Mouse (Mus musculus) thymus, postnatal 25 days (tissue): ENCODE results near the gene Heg1.
A peak's percentile ranks its signal among the peaks of the same experiment; 100 is the strongest.

ENCODE experiments used
- DNase-seq: peaks from one replicate; pipeline ENCODE4 v3.0.0; 2022

Gene Heg1

GRCm38 (mm10) chr16:33708585-33709397, 24.6 kb downstream of the Heg1 start:
- DNase-seq, result no peak

- DNase-seq, result peak; percentile 89
These were observed 30.1 kb downstream of the Heg1 start for GRCm38 (mm10) chr16:33714271-33714670.

DNA sequence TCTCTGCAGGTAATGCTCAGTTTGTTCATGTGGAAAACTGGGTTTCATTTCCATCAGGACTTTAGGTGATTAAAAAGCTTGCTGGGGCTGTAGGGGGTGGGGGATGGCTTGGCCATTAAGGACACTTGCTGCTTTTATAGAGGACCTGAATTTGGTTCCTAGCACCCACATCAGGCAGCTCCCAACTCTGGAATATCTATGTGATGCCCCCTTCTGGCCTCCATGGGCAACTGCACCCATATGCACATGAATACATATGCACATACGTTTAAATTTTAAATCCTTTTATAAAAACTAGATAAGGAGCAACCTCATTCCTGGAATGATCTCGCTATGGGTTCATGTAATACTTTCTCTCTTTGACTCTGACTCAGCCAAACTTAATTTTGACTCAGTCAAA, 39.1 kb downstream of the Heg1 start:
- no peak for DNase-seq

DNA sequence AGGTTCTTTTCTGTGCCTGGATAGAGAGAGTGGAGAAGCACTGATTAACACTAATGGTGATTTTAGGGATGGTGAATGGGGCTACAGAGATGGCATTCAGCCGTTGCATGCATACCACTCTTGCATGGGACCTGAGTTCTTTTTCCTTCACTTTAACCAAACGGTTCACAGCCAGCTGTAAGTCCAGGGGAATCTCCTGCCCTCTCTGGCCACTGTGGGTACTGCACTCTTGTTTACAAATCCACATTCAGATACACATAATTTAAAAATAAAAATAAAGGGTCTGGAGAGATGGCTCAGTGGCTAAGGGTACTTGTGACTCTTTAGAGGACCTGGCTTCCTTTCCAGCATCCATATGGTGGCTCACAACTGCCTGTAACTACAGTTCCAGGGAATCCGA, 39.8 kb downstream of the Heg1 start:
- DNase-seq, result no peak

GRCm38 (mm10) chr16:33726261-33726660, 42.1 kb downstream of the Heg1 start:
- no peak for DNase-seq

DNA sequence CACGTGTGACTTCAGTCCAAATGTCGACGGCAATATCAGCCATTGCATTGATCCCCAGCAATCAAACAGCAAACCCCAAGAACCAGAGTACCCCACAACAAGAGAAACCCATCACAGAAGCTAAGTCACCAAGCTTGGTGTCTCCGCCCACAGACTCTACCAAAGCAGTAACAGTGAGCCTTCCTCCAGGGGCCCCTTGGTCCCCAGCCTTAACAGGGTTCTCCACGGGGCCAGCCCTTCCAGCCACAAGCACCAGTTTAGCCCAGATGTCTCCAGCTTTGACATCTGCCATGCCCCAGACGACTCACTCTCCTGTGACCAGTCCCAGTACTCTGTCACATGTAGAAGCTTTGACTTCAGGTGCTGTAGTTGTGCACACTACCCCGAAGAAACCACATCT, 42.7 kb downstream of the Heg1 start:
- DNase-seq, result no peak

GRCm38 (mm10) chr16:33728427-33728826, 44.3 kb downstream of the Heg1 start:
- DNase-seq, result no peak

DNA sequence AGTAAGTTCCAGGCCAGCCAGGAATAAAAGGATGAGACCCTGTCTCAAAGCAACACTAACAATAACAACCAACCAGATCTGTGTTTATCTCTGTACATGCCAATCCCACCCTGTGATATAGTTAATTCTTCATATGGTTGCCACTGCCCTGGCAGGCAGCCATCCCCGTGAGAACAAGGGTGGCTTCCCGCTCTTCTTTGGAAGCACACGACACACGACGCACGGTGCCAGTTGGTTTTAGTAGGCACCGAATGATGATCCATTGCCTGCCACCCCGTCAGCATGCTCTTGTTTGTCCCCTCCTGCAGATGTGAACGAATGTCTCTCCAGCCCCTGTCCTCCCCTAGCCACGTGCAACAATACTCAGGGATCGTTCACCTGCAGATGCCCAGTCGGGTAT, 47.1 kb downstream of the Heg1 start:
- no peak for DNase-seq

- no peak for DNase-seq
These were observed 48.1 kb downstream of the Heg1 start for GRCm38 (mm10) chr16:33732237-33732749.

DNA sequence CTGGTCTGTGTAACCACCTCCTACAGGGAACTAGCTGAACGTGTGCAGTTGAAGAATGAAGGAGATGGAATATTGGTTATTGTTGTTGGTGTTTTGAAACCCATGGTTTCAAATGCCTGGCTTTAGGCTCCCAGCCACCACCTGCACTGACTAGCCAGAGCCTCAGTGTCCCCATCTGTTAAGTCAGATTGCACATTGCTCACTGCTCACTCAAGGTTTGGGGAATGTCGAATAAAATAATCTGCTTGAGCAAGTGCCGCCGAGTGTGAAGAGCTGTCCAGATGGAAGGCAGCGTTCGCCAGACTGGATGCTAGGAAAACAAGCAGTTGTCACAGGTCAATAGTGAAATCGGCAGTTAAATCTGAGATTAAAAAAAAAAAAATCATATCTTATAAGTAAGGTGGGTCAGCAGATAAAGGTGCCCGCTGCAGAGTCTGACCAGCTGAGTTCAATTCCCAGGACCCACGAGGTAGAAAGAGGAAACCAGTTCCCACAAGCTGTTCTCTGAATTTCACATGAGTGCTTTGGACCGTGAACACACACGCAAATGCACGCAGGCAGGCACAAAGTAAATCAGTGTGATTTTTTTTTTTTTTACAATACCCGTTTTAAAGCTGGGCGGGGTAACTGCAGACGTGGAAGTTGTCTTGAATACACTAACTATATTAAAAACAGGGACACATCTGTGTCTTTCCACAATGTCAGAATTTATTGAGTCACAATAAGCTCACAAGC, 48.8 kb downstream of the Heg1 start:
- DNase-seq, result no peak

- DNase-seq, result no peak
These were observed 49.7 kb downstream of the Heg1 start for GRCm38 (mm10) chr16:33733864-33734263.

DNA sequence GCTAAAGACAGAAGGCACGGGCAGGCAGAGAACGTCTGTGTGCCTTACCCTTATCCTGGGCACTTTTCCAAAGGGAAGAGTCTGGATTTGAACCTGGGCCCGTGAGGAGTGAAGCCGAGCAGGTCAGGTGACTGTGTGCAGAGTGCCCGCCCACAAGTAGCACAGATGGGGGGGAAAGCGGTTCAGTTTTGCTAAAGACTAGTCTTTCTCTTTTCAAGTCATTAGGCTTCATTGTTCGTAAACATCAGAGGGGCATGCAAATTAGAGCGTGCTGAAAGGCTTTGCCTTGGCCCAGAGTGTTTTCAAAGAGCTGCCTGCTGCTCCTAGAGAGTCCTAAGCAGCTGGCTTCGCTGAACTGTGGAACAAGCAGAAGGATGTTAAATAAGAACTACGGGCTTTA, 50.4 kb downstream of the Heg1 start:
- no peak for DNase-seq

DNA sequence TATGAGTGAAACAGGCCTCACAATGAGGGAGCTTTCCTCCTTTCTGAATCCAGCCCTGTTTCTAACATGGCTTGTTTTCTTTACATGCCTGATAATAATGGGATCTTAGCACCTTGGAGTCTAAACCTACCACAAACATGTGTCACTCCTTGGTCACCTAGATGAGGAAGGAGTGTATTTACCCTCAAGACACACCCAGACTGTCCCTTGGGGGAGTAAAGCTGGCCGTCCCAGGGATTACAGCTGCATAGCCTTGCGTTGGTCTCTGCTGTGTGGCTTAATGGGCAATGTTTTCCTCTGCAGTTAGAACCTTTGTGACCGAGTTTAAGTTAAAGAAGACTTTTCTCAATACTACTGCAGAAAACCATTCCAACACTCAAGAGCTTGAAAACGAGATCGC, 51.1 kb downstream of the Heg1 start:
- DNase-seq, result no peak

GRCm38 (mm10) chr16:33735791-33736190, 51.6 kb downstream of the Heg1 start:
- DNase-seq, result no peak

DNA sequence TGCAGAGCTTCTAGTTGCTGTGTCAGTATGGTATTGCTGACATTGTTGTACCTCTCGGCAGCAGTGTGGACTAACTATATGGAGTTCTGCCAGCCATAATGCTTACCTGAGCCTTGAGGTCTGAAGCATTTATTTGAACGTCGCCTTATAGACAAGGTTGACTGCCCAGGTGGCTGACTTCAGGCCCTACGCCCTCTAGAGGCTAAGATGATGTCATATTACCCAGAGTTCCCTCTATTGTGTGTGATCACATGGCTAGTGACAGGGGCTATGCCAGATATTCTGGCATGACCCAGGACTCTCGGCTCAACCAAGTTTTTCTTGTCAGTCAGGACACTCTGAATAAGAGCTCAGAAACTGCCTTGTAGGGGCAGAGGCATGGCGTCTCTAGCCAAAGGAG, 52.6 kb downstream of the Heg1 start:
- DNase-seq, result no peak

GRCm38 (mm10) chr16:33738949-33739719, 55.0 kb downstream of the Heg1 start:
- DNase-seq, result no peak

GRCm38 (mm10) chr16:33739802-33740201, 55.6 kb downstream of the Heg1 start:
- peak; percentile 48 for DNase-seq

DNA sequence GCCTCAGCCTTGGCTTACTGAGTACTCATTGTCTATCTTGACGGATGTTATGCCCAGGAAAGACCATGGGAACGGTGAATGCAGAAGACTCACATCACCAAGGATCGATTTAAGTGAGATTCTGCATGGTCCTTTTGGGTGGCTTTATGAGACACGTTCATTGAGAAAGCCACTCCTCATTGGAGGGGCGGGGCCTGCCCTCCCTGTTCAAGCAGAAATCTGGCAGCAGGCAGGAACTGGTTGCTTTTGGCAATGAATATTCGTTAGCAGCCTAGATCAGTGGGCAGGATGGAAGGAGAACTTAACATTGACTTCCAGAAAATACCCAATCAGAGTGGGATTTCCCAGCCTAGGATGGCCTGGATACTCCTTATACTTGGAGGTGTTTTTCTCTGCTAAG, 56.2 kb downstream of the Heg1 start:
- DNase-seq, result no peak

DNA sequence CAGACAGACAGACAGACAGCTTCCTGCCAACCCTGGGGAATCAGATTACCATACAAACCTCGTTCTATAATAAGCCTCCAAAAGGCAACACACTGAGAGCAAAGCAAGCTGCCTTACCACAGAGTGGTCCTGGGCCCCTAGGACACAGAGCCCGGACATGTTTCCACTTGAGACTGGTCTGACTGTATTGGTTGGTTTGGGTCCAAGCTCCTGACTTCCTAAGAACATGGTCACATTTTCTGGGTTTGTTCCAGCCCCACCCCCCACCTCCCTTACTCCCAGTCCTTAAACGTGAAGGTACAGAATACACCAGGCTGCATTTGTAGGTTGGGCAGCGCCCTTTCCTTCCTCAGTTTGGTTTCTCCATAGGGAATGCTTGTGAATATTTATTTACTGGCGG, 57.6 kb downstream of the Heg1 start:
- no peak for DNase-seq

DNA sequence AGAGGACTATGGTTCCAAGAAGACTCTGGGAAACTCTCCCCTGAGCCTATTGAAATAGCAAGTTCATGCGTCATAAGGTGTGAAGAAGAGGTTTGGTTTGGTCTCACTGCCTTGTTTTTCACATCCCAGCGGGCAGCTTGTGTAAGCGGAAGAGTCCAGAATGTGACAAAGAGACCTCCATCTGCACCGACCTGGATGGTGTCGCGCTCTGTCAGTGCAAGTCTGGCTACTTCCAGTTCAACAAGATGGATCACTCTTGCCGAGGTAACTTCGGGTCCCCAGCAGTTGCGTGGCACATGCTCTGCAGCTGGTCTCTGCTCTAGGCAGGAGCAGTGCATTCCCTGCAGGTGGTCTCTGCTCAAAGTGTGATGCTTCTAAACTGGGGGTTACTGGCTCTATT, 58.1 kb downstream of the Heg1 start:
- DNase-seq, result no peak

GRCm38 (mm10) chr16:33744622-33745419, 60.7 kb downstream of the Heg1 start:
- no peak for DNase-seq

DNA sequence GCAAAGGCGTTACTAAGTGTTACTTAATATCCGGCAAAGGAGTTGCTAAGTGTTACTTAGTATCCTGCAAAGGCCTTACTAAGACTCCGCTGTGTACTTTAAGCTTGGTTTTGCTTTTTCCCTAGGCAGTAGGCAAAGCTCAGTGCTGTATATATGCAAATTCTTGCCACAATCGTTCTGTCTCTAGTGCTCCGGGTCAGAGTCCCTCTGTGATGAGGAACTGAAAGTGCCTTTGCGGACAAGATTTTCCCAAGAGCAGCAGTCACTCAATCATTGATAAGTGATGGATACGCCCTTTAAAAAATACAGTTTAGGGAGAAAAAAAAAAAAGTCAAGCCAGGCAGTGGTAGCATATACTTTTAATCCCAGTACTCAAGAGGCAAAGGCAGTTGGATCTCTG, 61.3 kb downstream of the Heg1 start:
- no peak for DNase-seq
